Mouse (Mus musculus) limb, embryonic 14.5 days (tissue): ENCODE measurements around the gene Ccl6. TPM values are rescaled to one million over a fixed set of nuclear protein-coding genes. Genes with fewer than 3 reads are reported as not detected.

Experiments
- ATAC-seq: fragments of 200-750 bp; cut with Nextera tagmentation; 2 replicates; pipeline ENCODE4 v1.8.0; 2017; ENCODE audit warnings: low read depth, moderate number of reproducible peaks, moderate TSS enrichment; ENCODE audit not compliant: low FRiP score
- DNase-seq: peaks from one replicate; pipeline ENCODE4 v3.0.0-alpha.2; 2015; ENCODE audit warnings: low spot score
- H3K27ac ChIP-seq: fragments of 300-500 bp; sonication (generic); replicated peaks from 2 replicates; pipeline ENCODE4 v1.5.1; 2014; ENCODE audit warnings: low read depth, mild to moderate bottlenecking, low read length, moderate library complexity, mixed read lengths
- H3K27me3 ChIP-seq: fragments of 300-500 bp; sonication (generic); 2 replicates; pipeline ENCODE4 v1.6.1; 2014; ENCODE audit warnings: low read length, mixed read lengths; ENCODE audit not compliant: control insufficient read depth, insufficient read depth
- H3K36me3 ChIP-seq: fragments of 300-500 bp; sonication (generic); 2 replicates; pipeline ENCODE4 v1.6.1; 2014; ENCODE audit warnings: mild to moderate bottlenecking, low read length, moderate library complexity, mixed read lengths; ENCODE audit not compliant: control insufficient read depth, insufficient read depth
- H3K4me1 ChIP-seq: fragments of 300-500 bp; sonication (generic); 2 replicates; pipeline ENCODE4 v1.6.1; 2014; ENCODE audit warnings: antibody characterized with exemption, low read length, mixed read lengths; ENCODE audit not compliant: control insufficient read depth, insufficient read depth
- H3K4me2 ChIP-seq: fragments of 300-500 bp; sonication (generic); replicated peaks from 2 replicates; pipeline ENCODE4 v1.6.1; 2014; ENCODE audit warnings: low read depth, mild to moderate bottlenecking, low read length, moderate library complexity; ENCODE audit not compliant: severe bottlenecking
- H3K4me3 ChIP-seq: fragments of 300-500 bp; sonication (generic); replicated peaks from 2 replicates; pipeline ENCODE4 v1.5.1; 2014; ENCODE audit warnings: low read length
- H3K9ac ChIP-seq: fragments of 300-500 bp; sonication (generic); 2 replicates; pipeline ENCODE4 v1.6.1; 2014; ENCODE audit warnings: mild to moderate bottlenecking, low read depth, low read length, moderate library complexity; ENCODE audit not compliant: severe bottlenecking
- H3K9me3 ChIP-seq: fragments of 300-500 bp; sonication (generic); 2 replicates; pipeline ENCODE4 v1.6.1; 2016; ENCODE audit warnings: low read length; ENCODE audit not compliant: control insufficient read depth
- POLR2A ChIP-seq: fragments of 200-500 bp; IDR thresholded peaks from 2 replicates; pipeline ENCODE4 v1.8.0; 2012; ENCODE audit warnings: inconsistent platforms, mild to moderate bottlenecking, moderate library complexity, borderline replicate concordance; ENCODE audit not compliant: insufficient read depth, insufficient read length; ENCODE audit errors: extremely low read depth
- WGBS: fragments of 180-500 bp; shearing (Covaris S2); extraction: QIAGEN DNeasy Blood & Tissue Kit; methylation state at CpG from one replicate; pipeline ENCODE4 v1.1.7; 2014; 5-methylcytosine and 5-hydroxymethylcytosine counted together
- polyA plus RNA-seq, 2 experiments: library from polyadenylated mRNA; depleted of rRNA in 1 of 2; stranded (reverse) in 1 of 2; unstranded in 1 of 2; fragments of >200 nt; fragmentation: Nextera tagmentation in 1 of 2; extraction: Ambion mirVana in 1 of 2; gene quantifications; 2 replicates each; pipeline versions ENCODE4 v1.2.1 to v1.2.3; 2012 to 2014

Gene Ccl6
- polyA plus RNA-seq, 2 experiments, result 1.5 to 5.0 TPM

DNA sequence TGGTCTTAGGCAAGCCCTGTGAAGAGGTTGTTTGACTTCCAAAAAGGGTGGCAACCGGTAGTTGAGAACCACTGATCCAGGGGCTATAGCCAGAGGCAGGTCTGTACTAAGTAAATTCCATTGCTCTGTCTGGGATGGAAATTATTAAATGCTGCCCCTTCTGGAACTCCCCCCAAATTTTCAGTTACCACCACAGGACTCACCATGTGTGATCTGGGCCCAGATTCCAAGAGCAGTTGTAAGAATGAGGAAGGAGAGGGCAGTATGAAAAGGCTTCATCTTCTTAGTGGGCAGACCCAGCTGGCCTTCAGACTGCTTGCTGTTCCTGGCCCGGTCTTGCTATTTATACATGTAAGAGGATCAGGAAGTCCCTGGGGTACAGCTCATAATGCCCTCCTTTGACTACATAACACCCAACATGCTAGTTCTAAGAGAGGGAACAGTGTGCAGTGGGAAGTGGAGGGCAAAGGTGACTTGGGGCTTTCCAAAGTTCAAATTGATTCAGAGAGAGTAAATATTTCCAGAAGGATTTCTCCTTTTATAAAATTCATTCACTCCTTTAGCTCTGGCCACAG, 14.6 kb downstream of the Ccl6 start, which contains the start of gene Ccl9:
Gene Ccl9 (minus strand): TSS at position 451 of the 575 bp plus-strand sequence.
- Histone ChIP-seq H3K27me3 (no peaks in the 10 kb centered on the region), H3K9ac (no peak within 1 kb of the TSS), H3K36me3 (no peaks in the 10 kb centered on the region), H3K4me2 (no peak within 1 kb of the TSS), H3K4me3 (no peak within 1 kb of the TSS), H3K4me1 (no peaks in the 10 kb centered on the region), H3K27ac (no peak within 1 kb of the TSS), H3K9me3 (no peaks in the 10 kb centered on the region)
- WGBS, result 74% methylated on average over 2 of the region's 2 CpGs
- TF ChIP-seq POLR2A, result no peak
- DNase-seq (no peak), ATAC-seq (no peak)

DNA sequence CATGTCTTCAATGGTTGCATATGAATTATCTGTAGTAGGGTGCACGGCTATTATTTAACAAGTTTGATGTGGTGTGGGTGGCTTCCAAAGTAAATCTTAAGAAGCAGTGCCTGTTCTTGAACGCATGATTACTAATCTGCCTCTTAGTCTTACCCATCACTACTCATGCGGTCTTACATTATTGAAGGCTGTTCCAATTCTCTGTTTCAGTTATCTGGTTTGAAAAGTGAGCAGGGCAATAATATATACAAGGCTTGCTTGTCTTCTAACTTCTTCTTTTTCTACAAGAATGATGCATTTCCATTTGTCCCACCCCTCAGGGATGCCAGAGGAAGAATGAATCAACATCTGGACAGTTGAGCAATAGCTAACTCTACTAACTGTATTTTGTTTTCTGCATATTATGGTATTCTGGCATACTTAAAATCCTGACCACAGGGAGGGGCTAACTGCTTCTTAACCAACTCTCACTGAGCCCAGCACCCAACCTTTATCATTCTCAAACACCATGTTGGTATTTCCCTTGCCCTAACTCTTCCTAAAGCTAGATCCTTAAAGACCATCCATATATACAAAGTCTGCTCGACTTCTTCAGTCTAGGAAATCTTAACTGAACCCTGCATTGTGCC, 15.8 kb downstream of the Ccl6 start:
- H3K9ac ChIP-seq, result no peak overlapping the region
- no peaks in the 10 kb centered on the region for H3K4me1 ChIP-seq
- no peaks in the 10 kb centered on the region for H3K36me3 ChIP-seq
- H3K4me3 ChIP-seq, result no peak overlapping the region
- no peak for TF ChIP-seq POLR2A
- no peak for ATAC-seq
- 80% methylated on average over 4 of the region's 4 CpGs for WGBS
- no peak for DNase-seq
- H3K4me2 ChIP-seq, result no peak overlapping the region
- H3K9me3 ChIP-seq, result no peaks in the 10 kb centered on the region
- H3K27ac ChIP-seq, result no peak overlapping the region
- H3K27me3 ChIP-seq, result no peaks in the 10 kb centered on the region

DNA sequence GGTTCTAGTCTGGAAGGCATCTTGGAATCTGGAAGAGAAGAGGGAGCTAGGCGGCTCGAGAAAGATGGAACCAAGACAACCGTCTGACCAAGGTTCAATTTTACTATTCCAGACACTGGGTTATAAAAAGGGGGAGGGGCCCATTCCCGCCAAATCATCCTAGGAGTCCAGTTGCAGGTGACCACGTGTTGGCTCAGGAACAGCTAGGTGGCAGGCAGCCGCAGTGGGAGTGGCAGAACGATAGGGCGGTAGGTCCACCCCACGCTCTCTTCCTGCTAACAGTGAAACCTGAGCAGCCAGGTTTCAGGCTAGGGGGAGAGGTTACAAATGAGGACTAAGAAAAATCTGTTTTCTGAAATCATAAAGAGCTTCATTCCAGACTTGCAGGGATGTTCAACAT, 20.1 kb downstream of the Ccl6 start:
- no peak for TF ChIP-seq POLR2A
- Histone ChIP-seq H3K27ac (no peak overlapping the region), H3K4me3 (no peak overlapping the region), H3K36me3 (no peaks in the 10 kb centered on the region), H3K4me2 (no peak overlapping the region), H3K4me1 (no peaks in the 10 kb centered on the region), H3K9me3 (no peaks in the 10 kb centered on the region), H3K9ac (no peak overlapping the region), H3K27me3 (no peaks in the 10 kb centered on the region)
- DNase-seq (no peak), ATAC-seq (no peak)
- WGBS, result 44% methylated on average over 9 of the region's 9 CpGs

DNA sequence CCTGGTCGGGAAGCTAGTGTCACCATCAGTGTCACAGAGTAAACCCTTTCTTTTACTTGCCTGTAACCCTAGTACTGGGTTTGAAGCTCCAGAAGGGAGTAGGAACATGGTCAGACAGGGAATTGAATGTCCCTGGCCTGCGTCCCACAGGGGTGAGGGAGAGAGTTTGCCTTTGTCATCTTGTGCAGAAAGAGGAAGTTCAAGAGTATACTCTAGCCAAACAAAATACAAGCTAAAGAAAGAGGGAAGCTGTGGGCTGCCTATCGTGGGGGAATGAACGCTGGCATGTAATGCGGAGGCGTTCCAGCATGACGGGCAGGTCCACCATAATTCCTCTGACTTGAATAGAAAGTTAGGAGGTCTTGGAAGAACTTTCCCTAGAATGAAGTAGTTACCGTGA, 20.7 kb downstream of the Ccl6 start:
- H3K9ac ChIP-seq, result no peak overlapping the region
- no peaks in the 10 kb centered on the region for H3K9me3 ChIP-seq
- H3K4me1 ChIP-seq, result no peaks in the 10 kb centered on the region
- 88% methylated on average over 8 of the region's 8 CpGs for WGBS
- H3K27me3 ChIP-seq, result no peaks in the 10 kb centered on the region
- no peaks in the 10 kb centered on the region for H3K36me3 ChIP-seq
- no peak overlapping the region for H3K27ac ChIP-seq
- no peak overlapping the region for H3K4me2 ChIP-seq
- DNase-seq (no peak), ATAC-seq (no peak)
- no peak overlapping the region for H3K4me3 ChIP-seq
- TF ChIP-seq POLR2A, result no peak

DNA sequence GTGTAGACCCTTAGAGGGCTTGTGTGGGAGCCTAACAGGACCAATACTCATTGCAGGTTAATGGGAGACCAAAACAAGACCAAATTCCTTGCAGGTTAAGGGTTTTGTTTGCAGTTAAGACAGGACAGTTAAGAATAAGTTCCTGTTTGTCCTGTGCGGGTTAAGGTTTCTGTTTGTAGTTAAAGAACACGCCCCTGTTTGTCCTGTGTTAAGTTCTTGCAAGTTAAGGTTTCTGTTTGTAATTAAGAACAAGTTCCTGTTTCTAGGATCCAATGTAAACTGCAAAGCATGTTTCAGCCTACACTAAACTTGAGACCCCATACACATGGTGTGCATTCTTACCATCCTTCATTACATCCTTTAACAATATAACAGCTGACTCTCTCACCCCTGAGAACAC, 22.7 kb downstream of the Ccl6 start:
- Histone ChIP-seq H3K9me3 (no peaks in the 10 kb centered on the region), H3K36me3 (no peaks in the 10 kb centered on the region), H3K27ac (no peak overlapping the region), H3K9ac (no peak overlapping the region), H3K27me3 (no peaks in the 10 kb centered on the region), H3K4me3 (no peak overlapping the region), H3K4me2 (no peak overlapping the region), H3K4me1 (no peaks in the 10 kb centered on the region)
- no peak for TF ChIP-seq POLR2A
- 27% methylated on average over 2 of the region's 2 CpGs for WGBS
- ATAC-seq, result no peak
- no peak for DNase-seq
